Mouse (Mus musculus) 3134 (cell line): ENCODE data around the gene Ngrn.

ENCODE experiments used
- DNase-seq: peaks from one replicate; pipeline ENCODE4 v3.0.0-alpha.2; 2011; ENCODE audit warnings: low spot score; ENCODE audit not compliant: insufficient read length; ENCODE audit errors: extremely low read depth

Gene Ngrn

DNA sequence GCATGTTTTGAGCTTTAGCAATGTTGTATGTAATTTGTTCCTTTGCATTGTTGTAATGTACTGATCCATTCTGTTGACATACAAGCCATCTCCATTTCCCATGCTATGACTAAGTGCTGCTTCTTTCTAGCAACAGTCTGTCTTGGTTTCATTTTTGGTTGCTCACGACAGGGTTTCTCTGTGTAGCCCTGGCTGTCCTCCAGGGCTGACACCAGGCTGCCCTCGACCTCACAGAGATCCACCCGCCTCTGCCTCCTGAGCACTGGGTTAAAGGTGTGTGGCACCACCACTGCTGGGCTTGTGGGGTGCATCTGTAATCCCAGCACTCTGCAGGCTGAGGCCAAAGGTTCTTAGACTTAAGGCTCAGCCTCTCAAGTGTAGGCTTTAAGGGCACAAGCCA lies 38.6 kb downstream of the Ngrn start:
- peak; percentile 56 for DNase-seq

- DNase-seq = no peak
Observed at GRCm38 (mm10) chr7:80301522-80301921, 40.5 kb downstream of the Ngrn start.

DNA sequence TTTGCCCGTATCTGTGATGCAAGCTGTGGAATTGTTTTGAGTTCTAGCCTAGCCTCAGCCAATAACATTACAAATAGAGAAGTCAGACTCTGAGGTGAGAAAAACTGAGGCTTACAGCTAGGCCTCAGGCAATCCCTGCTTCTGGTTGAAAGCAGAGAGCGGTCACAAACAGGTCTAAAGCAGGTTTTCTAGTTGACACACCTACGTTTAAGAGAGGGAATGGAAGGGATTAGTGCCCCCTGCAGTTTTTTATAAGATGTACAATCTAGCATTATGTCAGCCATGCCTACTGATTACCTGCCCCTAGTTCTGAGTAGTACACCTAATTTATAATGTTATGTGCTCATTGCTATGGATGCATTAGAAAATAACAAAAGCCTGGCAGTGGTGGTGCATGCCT lies 46.8 kb downstream of the Ngrn start:
- DNase-seq = no peak

GRCm38 (mm10) chr7:80310771-80311170 lies 49.8 kb downstream of the Ngrn start:
- no peak for DNase-seq
